Mouse (Mus musculus): Measurements from ENCODE around the gene Pole.

DNA sequence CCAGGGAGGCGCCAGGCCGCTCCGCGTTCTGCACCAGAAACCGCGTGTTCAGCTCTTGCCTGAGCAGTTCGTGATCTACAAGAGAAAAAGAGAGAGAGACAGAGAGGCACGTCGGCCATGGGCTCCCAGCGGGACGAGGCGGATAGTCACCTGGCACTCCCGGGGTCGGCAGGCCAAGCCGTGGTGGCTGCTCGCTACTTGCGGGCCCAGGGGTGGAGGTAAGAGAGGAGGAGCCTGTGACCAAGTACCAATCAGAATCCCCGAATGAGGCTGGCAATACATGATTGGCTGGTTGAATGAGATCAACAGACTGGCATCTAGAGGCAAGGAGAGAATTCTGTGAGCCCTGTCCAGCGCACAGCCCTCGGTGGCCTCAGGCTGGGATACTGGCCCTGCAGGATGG is 92.1 kb downstream of the Pole start:
- TF ChIP-seq GATA1 (IDR thresholded peaks at IDR 0.05; ENCODE audit: borderline replicate concordance, low read length) = no peak
- TF ChIP-seq FLI1 (IDR thresholded peaks at IDR 0.05; ENCODE audit: low read length) = no peak
